ENCODE assay signal across 11 mouse cellular contexts in genomic region chr1:64308560-64308959, GRCm38 (mm10).
DNase-seq lines count a peak whose midpoint lies in the region; ATAC-seq and TF ChIP-seq lines count a peak whose summit lies in the region.
"Had no signal": no experiment of that assay in that cellular context is flagged by ENCODE, and none has a peak within 500 bp of the region (broad histone marks: within the 10 kb centered on the region; RNA-seq: fewer than 3 reads in every experiment).

No protein-coding gene starts in this region.

- TF ChIP-seq CTCF in small intestine, adult 2 months (IDR thresholded peaks at IDR 0.05; ENCODE audit: extremely low read depth, insufficient read length, insufficient replicate concordance, low read depth, low read length): no peak
- no peak for TF ChIP-seq CTCF in cerebellum, adult 2 months (IDR thresholded peaks at IDR 0.05; ENCODE audit: borderline replicate concordance, insufficient read depth, low read depth, low read length)

- no peaks in the 10 kb centered on the region for H3K9me3 ChIP-seq in heart, embryonic 13.5 days
- no peaks in the 10 kb centered on the region for H3K9me3 ChIP-seq in heart, embryonic 10.5 days
- H3K9me3 ChIP-seq in lung, embryonic 16.5 days (ENCODE audit: control insufficient read depth, low read length): no peaks in the 10 kb centered on the region
- H3K9me3 ChIP-seq: limb, embryonic 13.5 days had no signal

- DNase-seq in heart, embryonic 10.5 days (ENCODE audit: low spot score): no peak
- DNase-seq in lung, postnatal 36 days: no peak
- DNase-seq in induced T-regulatory cell, adult 2 months (ENCODE audit: low read depth): peak; percentile 22
- no peak for DNase-seq in adrenal gland, postnatal 4 days (ENCODE audit: low spot score in 2 of 2)
- DNase-seq in cerebellum, adult 2 months: no peak
- DNase-seq: adrenal gland, postnatal 14 days; cerebellum, adult 11-12 months had no signal

- H3K4me2 ChIP-seq in heart, embryonic 13.5 days: no peak overlapping the region
- H3K4me2 ChIP-seq in lung, embryonic 16.5 days (ENCODE audit: low read depth, low read length): no peak overlapping the region
- H3K4me2 ChIP-seq: limb, embryonic 13.5 days had no signal

- 90% methylated on average over 15 of the region's 15 CpGs for WGBS in heart, embryonic 13.5 days
- WGBS in heart, embryonic 10.5 days: 91% methylated on average over 15 of the region's 15 CpGs
- WGBS in lung, embryonic 16.5 days: 84% methylated on average over 15 of the region's 15 CpGs
- 76% methylated on average over 15 of the region's 15 CpGs for WGBS in small intestine, adult 2 months
- 96% methylated on average over 15 of the region's 15 CpGs for WGBS in cerebellum, adult 2 months

- H3K4me3 ChIP-seq in heart, embryonic 13.5 days: no peak overlapping the region
- no peak overlapping the region for H3K4me3 ChIP-seq in heart, embryonic 10.5 days
- no peak overlapping the region for H3K4me3 ChIP-seq in lung, embryonic 16.5 days (ENCODE audit: low read length)
- no peak overlapping the region for H3K4me3 ChIP-seq in small intestine, adult 2 months (ENCODE audit: low read depth, low read length)
- H3K4me3 ChIP-seq in cerebellum, adult 2 months (replicated peaks; ENCODE audit: insufficient read depth, low read depth, low read length): no peak overlapping the region
- H3K4me3 ChIP-seq: limb, embryonic 13.5 days had no signal

- peak overlapping the region; percentile 41 for H3K27ac ChIP-seq in heart, embryonic 13.5 days (replicated peaks)
- no peak overlapping the region for H3K27ac ChIP-seq in heart, embryonic 10.5 days
- 0 out of 2 replicates have a peak overlapping the region, but pooled peaks have one; percentile 22 for H3K27ac ChIP-seq in lung, embryonic 16.5 days (ENCODE audit: low read length)
- H3K27ac ChIP-seq in small intestine, adult 2 months (ENCODE audit: insufficient read depth, low read depth, low read length): peak overlapping the region; percentile 48; the same call in 1 of the 2 replicates
- no peak overlapping the region for H3K27ac ChIP-seq in cerebellum, adult 2 months (ENCODE audit: insufficient read depth, low read length)
- H3K27ac ChIP-seq: limb, embryonic 13.5 days had no signal

- ATAC-seq in heart, embryonic 13.5 days (ENCODE audit: extremely low read depth, insufficient number of reproducible peaks, low FRiP score, low TSS enrichment): no peak
- ATAC-seq in lung, embryonic 16.5 days (ENCODE audit: low read depth): no peak; the same call in 1 of the 2 replicates

- H3K4me1 ChIP-seq in heart, embryonic 13.5 days: peaks cover 34% of the 10 kb centered on the region
- H3K4me1 ChIP-seq in heart, embryonic 10.5 days: peaks cover 24% of the 10 kb centered on the region
- peaks cover 3% of the 10 kb centered on the region for H3K4me1 ChIP-seq in lung, embryonic 16.5 days (replicated peaks; ENCODE audit: control insufficient read depth, insufficient read depth, low read length)
- H3K4me1 ChIP-seq in small intestine, adult 2 months (ENCODE audit: control insufficient read depth, insufficient read depth, insufficient read length, low read length): peaks cover 26% of the 10 kb centered on the region
- peaks cover 3% of the 10 kb centered on the region; the same call in 1 of the 2 replicates for H3K4me1 ChIP-seq in cerebellum, adult 2 months (ENCODE audit: control insufficient read depth, insufficient read depth, low read length)

- no peaks in the 10 kb centered on the region for H3K27me3 ChIP-seq in heart, embryonic 13.5 days (replicated peaks)
- no peaks in the 10 kb centered on the region for H3K27me3 ChIP-seq in heart, embryonic 10.5 days (ENCODE audit: insufficient read depth, poor library complexity, severe bottlenecking)
- no peaks in the 10 kb centered on the region for H3K27me3 ChIP-seq in lung, embryonic 16.5 days (ENCODE audit: control insufficient read depth, insufficient read depth, low read depth, low read length)
- no peaks in the 10 kb centered on the region for H3K27me3 ChIP-seq in small intestine, adult 2 months (ENCODE audit: control insufficient read depth, insufficient read depth, low read length)
- H3K27me3 ChIP-seq in cerebellum, adult 2 months (ENCODE audit: control insufficient read depth, insufficient read depth, low read length): no peaks in the 10 kb centered on the region

- H3K9ac ChIP-seq in heart, embryonic 13.5 days: no peak overlapping the region
- H3K9ac ChIP-seq in lung, embryonic 16.5 days (ENCODE audit: low read length): no peak overlapping the region
- H3K9ac ChIP-seq: limb, embryonic 13.5 days had no signal

- no peak for TF ChIP-seq POLR2A in small intestine, adult 2 months (IDR thresholded peaks at IDR 0.05; ENCODE audit: low read depth, low read length)
- no peak for TF ChIP-seq POLR2A in cerebellum, adult 2 months (IDR thresholded peaks at IDR 0.05; ENCODE audit: borderline replicate concordance, insufficient read depth, low read length)

- no peaks in the 10 kb centered on the region for H3K36me3 ChIP-seq in heart, embryonic 13.5 days
- H3K36me3 ChIP-seq in heart, embryonic 10.5 days: no peaks in the 10 kb centered on the region
- H3K36me3 ChIP-seq in lung, embryonic 16.5 days (ENCODE audit: control insufficient read depth, insufficient read depth, low read length): no peaks in the 10 kb centered on the region
- H3K36me3 ChIP-seq in small intestine, adult 2 months (ENCODE audit: control insufficient read depth, insufficient read depth, low read length): no peaks in the 10 kb centered on the region
- H3K36me3 ChIP-seq: limb, embryonic 13.5 days had no signal

Comparison
In these comparisons a context has a peak if more than half of its experiments do, and no peak if none do; other contexts are left out.
1. H3K27ac ChIP-seq: peak in heart, embryonic 13.5 days (single experiment), lung, embryonic 16.5 days (single experiment) and small intestine, adult 2 months (single experiment); none in heart, embryonic 10.5 days (single experiment) and cerebellum, adult 2 months (single experiment).